Mouse (Mus musculus): ENCODE measurements around the gene D630023F18Rik.

D630023F18Rik gene

GRCm38 (mm10) chr1:65109756-65110435 lies 13.1 kb downstream of the D630023F18Rik start:
- DNase-seq (ENCODE audit: low spot score): no peak

GRCm38 (mm10) chr1:65109196-65109595 lies 13.8 kb downstream of the D630023F18Rik start:
- DNase-seq (ENCODE audit: low spot score): no peak

- no peak for DNase-seq (ENCODE audit: low spot score)
These were observed 15.2 kb downstream of the D630023F18Rik start for GRCm38 (mm10) chr1:65107654-65108279.

GRCm38 (mm10) chr1:65103273-65103672 lies 19.7 kb downstream of the D630023F18Rik start, which contains the start of gene Cryga:
Cryga (minus strand) TSS chr1:65103373.
- DNase-seq (ENCODE audit: low spot score): no peak

- no peak for DNase-seq (ENCODE audit: low spot score)
These were observed 26.1 kb downstream of the D630023F18Rik start for GRCm38 (mm10) chr1:65096953-65097352.

GRCm38 (mm10) chr1:65091566-65091965 lies 31.4 kb downstream of the D630023F18Rik start:
- no peak for DNase-seq (ENCODE audit: low spot score)

- DNase-seq (ENCODE audit: low spot score): no peak
These were observed 32.6 kb downstream of the D630023F18Rik start for GRCm38 (mm10) chr1:65090370-65090769.

- DNase-seq (ENCODE audit: low spot score): no peak
These were observed 34.3 kb downstream of the D630023F18Rik start for GRCm38 (mm10) chr1:65088567-65089356.

- DNase-seq (ENCODE audit: low spot score): no peak
These were observed 40.8 kb downstream of the D630023F18Rik start, which contains the start of gene Crygb for GRCm38 (mm10) chr1:65082188-65082587. Crygb (minus strand) TSS chr1:65082288.

GRCm38 (mm10) chr1:65075607-65076006 lies 47.4 kb downstream of the D630023F18Rik start:
- no peak for DNase-seq (ENCODE audit: low spot score)

GRCm38 (mm10) chr1:65073589-65073988 lies 49.4 kb downstream of the D630023F18Rik start, which contains the start of gene Crygc:
Crygc (minus strand) TSS chr1:65073689.
- no peak for DNase-seq (ENCODE audit: low spot score)

GRCm38 (mm10) chr1:65067842-65068241 lies 55.2 kb downstream of the D630023F18Rik start:
- DNase-seq (ENCODE audit: low spot score): no peak

- no peak for DNase-seq (ENCODE audit: low spot score)
These were observed 58.8 kb downstream of the D630023F18Rik start for GRCm38 (mm10) chr1:65064201-65064600.

GRCm38 (mm10) chr1:65063352-65063751 lies 59.7 kb downstream of the D630023F18Rik start, which contains the start of gene Crygd:
Crygd (minus strand) TSS chr1:65063452.
- DNase-seq (ENCODE audit: low spot score): no peak
